Mouse (Mus musculus): Measurements from ENCODE around the gene Rgs3.

DNA sequence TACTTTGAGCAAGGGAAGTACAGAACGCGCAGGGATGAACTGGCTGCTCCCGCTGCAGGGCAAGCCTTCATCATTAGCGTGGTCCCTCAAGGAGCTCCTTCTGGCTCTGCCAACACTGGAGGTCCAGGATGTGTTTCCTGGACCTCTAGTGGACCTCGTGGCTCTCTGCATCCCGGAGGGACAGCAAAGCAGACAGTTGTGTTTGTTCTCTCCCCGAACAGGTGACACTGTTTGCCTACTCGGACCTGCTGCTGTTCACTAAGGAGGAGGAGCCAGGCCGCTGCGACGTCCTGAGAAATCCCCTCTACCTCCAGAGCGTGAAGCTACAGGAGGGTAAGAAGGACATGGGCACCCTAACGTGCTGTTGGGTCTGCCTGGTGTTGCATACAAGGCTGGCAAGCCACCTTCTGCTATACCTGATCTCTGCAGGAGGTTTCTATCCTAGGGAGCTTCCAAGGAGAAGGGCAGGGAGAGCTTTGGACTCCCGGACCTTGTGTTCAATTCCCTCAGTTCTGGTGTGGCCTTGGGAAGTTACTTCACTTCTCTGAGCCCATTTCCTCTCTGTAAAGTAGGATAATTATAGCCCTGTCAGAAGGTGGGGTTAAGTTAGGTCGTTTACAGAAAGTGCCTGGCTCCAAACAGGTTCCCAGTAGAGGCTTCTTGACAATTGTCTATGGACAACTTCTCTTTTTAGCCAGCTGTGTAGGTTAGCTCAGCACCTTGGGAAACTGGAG lies 81.0 kb downstream of the Rgs3 start:
- no peak for TF ChIP-seq POLR2A (IDR thresholded peaks at IDR 0.05; ENCODE audit: extremely low read depth, insufficient read depth, low read length)
- no peak for TF ChIP-seq CTCF (IDR thresholded peaks at IDR 0.05; ENCODE audit: low read depth, low read length)
